25 mouse cellular contexts compared by ENCODE assay signal in the genomic region with DNA sequence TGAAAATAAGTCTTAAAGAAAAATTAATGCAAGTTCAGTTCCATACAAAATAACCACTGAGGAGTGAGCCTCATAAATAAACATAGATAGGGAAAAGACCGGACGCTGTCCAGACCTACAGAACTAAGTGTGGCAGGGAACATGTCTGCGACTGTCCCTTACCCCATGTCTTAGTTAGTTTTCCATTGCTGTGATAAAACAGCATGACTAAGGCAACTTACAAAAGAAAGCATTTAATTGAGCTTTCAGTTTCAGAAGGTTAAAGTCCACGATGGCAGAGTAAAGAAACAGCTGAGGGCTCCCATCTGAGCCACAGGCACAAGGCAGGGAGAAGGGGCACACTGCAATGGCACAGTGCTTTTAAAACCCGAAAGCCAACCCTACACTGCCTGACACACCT.
DNase-seq lines count a peak whose midpoint lies in the region; ATAC-seq lines count a peak whose summit lies in the region.
"Had no signal": no experiment of that assay in that cellular context is flagged by ENCODE, and none has a peak within 500 bp of the region (broad histone marks: within the 10 kb centered on the region; RNA-seq: fewer than 3 reads in every experiment).

No protein-coding gene starts in this region.

- DNase-seq in heart, embryonic 10.5 days (ENCODE audit: low spot score): peak; percentile 36
- DNase-seq in kidney, postnatal 14 days: peak; percentile 5
- DNase-seq in large intestine, adult 2 months (ENCODE audit: low read depth, low spot score): peak; percentile 48
- no peak for DNase-seq in testis, postnatal 14 days (ENCODE audit: low spot score)
- DNase-seq in thymus, postnatal 36 days: no peak
- DNase-seq: adrenal gland, postnatal 10 days; adrenal gland, postnatal 36 days; cerebellum, adult 18-20 months; cerebellum, adult 9-10 months; cerebellum, postnatal 14 days; gastrocnemius, postnatal 10 days; gastrocnemius, postnatal 36 days; heart, adult 2 months; heart, postnatal 10 days; heart, postnatal 36 days had no signal

- peaks cover 30% of the 10 kb centered on the region for H3K36me3 ChIP-seq in heart, embryonic 10.5 days
- peaks cover 30% of the 10 kb centered on the region for H3K36me3 ChIP-seq in heart, embryonic 12.5 days
- peaks cover 18% of the 10 kb centered on the region for H3K36me3 ChIP-seq in kidney, embryonic 16.5 days (ENCODE audit: insufficient read depth, low read length)
- H3K36me3 ChIP-seq in intestine, embryonic 15.5 days: 0 out of 2 replicates have a peak, but pooled peaks cover 6% of the 10 kb centered on the region

- H3K27me3 ChIP-seq in heart, embryonic 10.5 days (ENCODE audit: insufficient read depth, poor library complexity, severe bottlenecking): peaks cover 25% of the 10 kb centered on the region
- peaks cover 19% of the 10 kb centered on the region for H3K27me3 ChIP-seq in heart, embryonic 12.5 days (replicated peaks)
- H3K27me3 ChIP-seq in kidney, embryonic 16.5 days (ENCODE audit: insufficient read depth, low read length): no peaks in the 10 kb centered on the region
- no peaks in the 10 kb centered on the region for H3K27me3 ChIP-seq in intestine, embryonic 15.5 days (replicated peaks)
- H3K27me3 ChIP-seq: forebrain, embryonic 13.5 days; heart, embryonic 15.5 days; hindbrain, embryonic 13.5 days had no signal

- H3K4me1 ChIP-seq in heart, embryonic 10.5 days: peaks cover 17% of the 10 kb centered on the region
- no peaks in the 10 kb centered on the region; the same call in 1 of the 2 replicates for H3K4me1 ChIP-seq in heart, embryonic 12.5 days (replicated peaks)
- peaks cover 6% of the 10 kb centered on the region; the same call in 1 of the 2 replicates for H3K4me1 ChIP-seq in kidney, embryonic 16.5 days (ENCODE audit: insufficient read depth, low read length)
- H3K4me1 ChIP-seq in intestine, embryonic 15.5 days (replicated peaks): no peaks in the 10 kb centered on the region
- H3K4me1 ChIP-seq: forebrain, embryonic 13.5 days; heart, embryonic 15.5 days; hindbrain, embryonic 13.5 days had no signal

- 73% methylated on average over 5 of the region's 5 CpGs for WGBS in heart, embryonic 10.5 days
- WGBS in heart, embryonic 12.5 days: 65% methylated on average over 5 of the region's 5 CpGs
- WGBS in kidney, embryonic 16.5 days: 89% methylated on average over 5 of the region's 5 CpGs
- 67% methylated on average over 5 of the region's 5 CpGs for WGBS in intestine, embryonic 15.5 days
- 40% methylated on average over 5 of the region's 5 CpGs for WGBS in large intestine, adult 2 months

- no peak overlapping the region for H3K4me2 ChIP-seq in heart, embryonic 12.5 days
- H3K4me2 ChIP-seq in kidney, embryonic 16.5 days (replicated peaks; ENCODE audit: low read depth, low read length): no peak overlapping the region
- H3K4me2 ChIP-seq in intestine, embryonic 15.5 days (replicated peaks): no peak overlapping the region
- H3K4me2 ChIP-seq: forebrain, embryonic 13.5 days; heart, embryonic 11.5 days; heart, embryonic 15.5 days; hindbrain, embryonic 13.5 days had no signal

- no peak for ATAC-seq in heart, embryonic 12.5 days (ENCODE audit: insufficient number of reproducible peaks, low FRiP score)
- ATAC-seq in kidney, embryonic 16.5 days (ENCODE audit: low FRiP score, low TSS enrichment): no peak
- peak; percentile 25 for ATAC-seq in intestine, embryonic 15.5 days
- ATAC-seq: forebrain, embryonic 13.5 days; forebrain, embryonic 16.5 days had no signal

- H3K9ac ChIP-seq in heart, embryonic 12.5 days: no peak overlapping the region
- no peak overlapping the region for H3K9ac ChIP-seq in kidney, embryonic 16.5 days (replicated peaks; ENCODE audit: low read length)
- H3K9ac ChIP-seq in intestine, embryonic 15.5 days: no peak overlapping the region
- H3K9ac ChIP-seq: forebrain, embryonic 13.5 days; heart, embryonic 15.5 days; hindbrain, embryonic 13.5 days had no signal

- H3K9me3 ChIP-seq in heart, embryonic 10.5 days: no peaks in the 10 kb centered on the region
- H3K9me3 ChIP-seq in heart, embryonic 12.5 days (replicated peaks): no peaks in the 10 kb centered on the region
- no peaks in the 10 kb centered on the region for H3K9me3 ChIP-seq in kidney, embryonic 16.5 days (ENCODE audit: low read length)
- no peaks in the 10 kb centered on the region for H3K9me3 ChIP-seq in intestine, embryonic 15.5 days
- H3K9me3 ChIP-seq: forebrain, embryonic 10.5 days; forebrain, embryonic 13.5 days; heart, embryonic 15.5 days; hindbrain, embryonic 10.5 days; hindbrain, embryonic 13.5 days had no signal

- no peak overlapping the region for H3K27ac ChIP-seq in heart, embryonic 10.5 days
- H3K27ac ChIP-seq in heart, embryonic 12.5 days (ENCODE audit: poor library complexity, severe bottlenecking): no peak overlapping the region; the same call in 1 of the 2 replicates
- H3K27ac ChIP-seq in kidney, embryonic 16.5 days (ENCODE audit: low read length): no peak overlapping the region
- no peak overlapping the region for H3K27ac ChIP-seq in intestine, embryonic 15.5 days
- H3K27ac ChIP-seq: forebrain, embryonic 10.5 days; forebrain, embryonic 13.5 days; heart, adult 2 months; heart, embryonic 15.5 days; hindbrain, embryonic 10.5 days; hindbrain, embryonic 13.5 days had no signal

- H3K4me3 ChIP-seq in heart, embryonic 10.5 days: no peak overlapping the region
- H3K4me3 ChIP-seq in heart, embryonic 12.5 days: no peak overlapping the region
- no peak overlapping the region for H3K4me3 ChIP-seq in kidney, embryonic 16.5 days (ENCODE audit: low read length)
- H3K4me3 ChIP-seq in intestine, embryonic 15.5 days (replicated peaks): no peak overlapping the region
- H3K4me3 ChIP-seq: forebrain, embryonic 10.5 days; forebrain, embryonic 13.5 days; heart, adult 2 months; heart, embryonic 15.5 days; hindbrain, embryonic 10.5 days; hindbrain, embryonic 13.5 days had no signal

Comparison
In these comparisons a context has a peak if more than half of its experiments do, and no peak if none do; other contexts are left out.
1. DNase-seq: peak in heart, embryonic 10.5 days (single experiment), kidney, postnatal 14 days (single experiment) and large intestine, adult 2 months (single experiment); none in testis, postnatal 14 days (single experiment) and thymus, postnatal 36 days (0 of 2).